Mouse (Mus musculus) liver, embryonic 14.5 days (tissue): ENCODE measurements around the gene Dtx4. TPM values are rescaled to one million over a fixed set of nuclear protein-coding genes. Genes with fewer than 3 reads are reported as not detected.
A peak's percentile ranks its signal among the peaks of the same experiment; 100 is the strongest.

Experiments
- ATAC-seq: fragments of 200-750 bp; cut with Nextera tagmentation; 2 replicates; pipeline ENCODE4 v1.8.0; 2017; ENCODE audit warnings: moderate number of reproducible peaks, mild to moderate bottlenecking, moderate library complexity; ENCODE audit not compliant: insufficient read depth
- DNase-seq, 3 experiments: peaks; one replicate each; pipeline ENCODE4 v3.0.0-alpha.2; 2012 to 2013; ENCODE audit warnings: low read depth in 3 of 3, low spot score in 3 of 3
- H3K27ac ChIP-seq: fragments of 300-500 bp; sonication (generic); 2 replicates; pipeline ENCODE4 v1.5.1; 2014; ENCODE audit warnings: moderate library complexity, mild to moderate bottlenecking, control low read depth, inconsistent platforms
- H3K27me3 ChIP-seq: fragments of 300-500 bp; sonication (generic); 2 replicates; pipeline ENCODE4 v1.6.1; 2014; ENCODE audit warnings: mild to moderate bottlenecking, low read length, moderate library complexity; ENCODE audit not compliant: control insufficient read depth, insufficient read depth
- H3K36me3 ChIP-seq: fragments of 300-500 bp; sonication (generic); replicated peaks from 2 replicates; pipeline ENCODE4 v1.6.1; 2014; ENCODE audit warnings: low read depth; ENCODE audit not compliant: control insufficient read depth, insufficient read depth
- H3K4me1 ChIP-seq, 2 experiments: fragments of 200-500 bp in 1 of 2; fragments of 300-500 bp in 1 of 2; sonication (generic) in 1 of 2; replicated peaks; 2 replicates each; pipeline ENCODE4 v1.6.1; 2012 to 2014; ENCODE audit warnings: antibody characterized with exemption in 1 of 2, inconsistent platforms in 1 of 2, low read length in 1 of 2; ENCODE audit not compliant: control insufficient read depth in 2 of 2, insufficient read depth in 2 of 2
- H3K4me2 ChIP-seq: fragments of 300-500 bp; sonication (generic); 2 replicates; pipeline ENCODE4 v1.6.1; 2014; ENCODE audit warnings: low read depth, mild to moderate bottlenecking, control low read depth, moderate library complexity
- H3K4me3 ChIP-seq, 2 experiments: fragments of 200-500 bp in 1 of 2; fragments of 300-500 bp in 1 of 2; sonication (generic) in 1 of 2; 2 replicates each; pipeline ENCODE4 v1.5.1; 2012 to 2014; ENCODE audit warnings: low read depth in 2 of 2, low read length in 2 of 2, mild to moderate bottlenecking in 2 of 2, control low read depth in 1 of 2, inconsistent platforms in 1 of 2, moderate library complexity in 1 of 2; ENCODE audit not compliant: insufficient read depth in 1 of 2
- H3K9ac ChIP-seq: fragments of 300-500 bp; sonication (generic); replicated peaks from 2 replicates; pipeline ENCODE4 v1.6.1; 2014; ENCODE audit warnings: mild to moderate bottlenecking, control low read depth, moderate library complexity
- H3K9me3 ChIP-seq: fragments of 300-500 bp; sonication (generic); 2 replicates; pipeline ENCODE4 v1.6.1; 2016; ENCODE audit warnings: low read length, mixed read lengths; ENCODE audit not compliant: control insufficient read depth
- CTCF ChIP-seq: IDR thresholded peaks from 2 replicates; pipeline ENCODE4 v1.5.1; 2016; ENCODE audit warnings: antibody characterized with exemption, low read depth, control low read depth
- EP300 ChIP-seq: IDR thresholded peaks from 2 replicates; pipeline ENCODE4 v1.6.1; 2016; ENCODE audit warnings: antibody characterized with exemption, low read depth
- WGBS: fragments of 180-500 bp; shearing (Covaris S2); extraction: QIAGEN DNeasy Blood & Tissue Kit; methylation state at CpG from one replicate; pipeline ENCODE4 v1.1.7; 2014; ENCODE audit not compliant: insufficient replicate concordance; 5-methylcytosine and 5-hydroxymethylcytosine counted together
- polyA plus RNA-seq, 2 experiments: library from polyadenylated mRNA; depleted of rRNA in 1 of 2; stranded (reverse) in 1 of 2; unstranded in 1 of 2; fragments of >200 nt; fragmentation: Nextera tagmentation in 1 of 2; extraction: Ambion mirVana in 1 of 2; gene quantifications; 2 replicates each; pipeline versions ENCODE4 v1.2.1 to v1.2.3; 2012 to 2014

The Dtx4 gene
- polyA plus RNA-seq, 2 experiments = 1.5 to 1.6 TPM

GRCm38 (mm10) chr19:12494972-12495535 is 6.2 kb downstream of the Dtx4 start:
- TF ChIP-seq CTCF (no peak), EP300 (no peak)
- Histone ChIP-seq H3K36me3 (no peaks in the 10 kb centered on the region), H3K27me3 (no peaks in the 10 kb centered on the region; the same call in 1 of the 2 replicates), H3K9me3 (no peaks in the 10 kb centered on the region), H3K27ac (no peak overlapping the region), H3K4me3 (no peak overlapping the region), H3K4me1 (no peaks in the 10 kb centered on the region), H3K4me2 (no peak overlapping the region), H3K9ac (no peak overlapping the region)
- ATAC-seq = no peak
- no peak for DNase-seq
- WGBS = 37% methylated on average over 3 of the region's 3 CpGs

GRCm38 (mm10) chr19:12494187-12494458 is 7.1 kb downstream of the Dtx4 start:
- TF ChIP-seq EP300 = no peak
- TF ChIP-seq CTCF = no peak
- DNase-seq (no peak), ATAC-seq (no peak)
- Histone ChIP-seq H3K4me1 (no peaks in the 10 kb centered on the region), H3K27ac (no peak overlapping the region), H3K36me3 (no peaks in the 10 kb centered on the region), H3K4me3 (no peak overlapping the region), H3K27me3 (no peaks in the 10 kb centered on the region), H3K9me3 (no peaks in the 10 kb centered on the region), H3K4me2 (no peak overlapping the region), H3K9ac (no peak overlapping the region)
- WGBS = 39% methylated on average over 4 of the region's 4 CpGs

- no peak for ATAC-seq
- no peak overlapping the region for H3K27ac ChIP-seq
- DNase-seq = no peak
- 44% methylated on average over 4 of the region's 4 CpGs for WGBS
- H3K4me3 ChIP-seq = no peak overlapping the region
- no peaks in the 10 kb centered on the region for H3K9me3 ChIP-seq
- TF ChIP-seq EP300 (no peak), CTCF (no peak)
- no peaks in the 10 kb centered on the region for H3K4me1 ChIP-seq
- H3K36me3 ChIP-seq = no peaks in the 10 kb centered on the region
- no peak overlapping the region for H3K9ac ChIP-seq
- no peaks in the 10 kb centered on the region for H3K27me3 ChIP-seq
- H3K4me2 ChIP-seq = no peak overlapping the region
Measured at GRCm38 (mm10) chr19:12493453-12494186, 7.6 kb downstream of the Dtx4 start.

GRCm38 (mm10) chr19:12491636-12492035 is 9.6 kb downstream of the Dtx4 start:
- H3K27me3 ChIP-seq = no peaks in the 10 kb centered on the region
- no peak for ATAC-seq
- H3K9ac ChIP-seq = no peak overlapping the region
- H3K4me1 ChIP-seq = peaks cover 3 to 6% of the 10 kb centered on the region in 2 experiments; a peak in 2 of 4 replicates
- H3K4me3 ChIP-seq = no peak overlapping the region
- H3K27ac ChIP-seq = no peak overlapping the region
- 66% methylated on average over 7 of the region's 7 CpGs for WGBS
- no peak for TF ChIP-seq EP300
- H3K36me3 ChIP-seq = no peaks in the 10 kb centered on the region
- no peak for DNase-seq
- H3K4me2 ChIP-seq = no peak overlapping the region
- H3K9me3 ChIP-seq = no peaks in the 10 kb centered on the region

GRCm38 (mm10) chr19:12489675-12490570 is 11.3 kb downstream of the Dtx4 start:
- Histone ChIP-seq H3K27me3 (no peaks in the 10 kb centered on the region), H3K4me3 (no peak overlapping the region), H3K9ac (no peak overlapping the region), H3K9me3 (no peaks in the 10 kb centered on the region), H3K27ac (no peak overlapping the region), H3K36me3 (no peaks in the 10 kb centered on the region), H3K4me1 (peaks cover 3 to 6% of the 10 kb centered on the region in 2 experiments; a peak in 2 of 4 replicates), H3K4me2 (peak overlapping the region; percentile 28; the same call in 1 of the 2 replicates)
- WGBS = 60% methylated on average over 11 of the region's 11 CpGs
- DNase-seq (no peak), ATAC-seq (no peak)
- no peak for TF ChIP-seq CTCF
- TF ChIP-seq EP300 = no peak
